Mouse (Mus musculus) CH12F3 (cell line): ENCODE data around the gene Il1f9.
"Not testable (repeated sequence)": the region's sequence is repeated elsewhere in the genome, so short reads cannot be mapped to it uniquely, and the experiment has no call there.

Experiments
- in situ Hi-C: fragments of 300-500 bp; cut with MboI; formaldehyde crosslinking; loops from 2 replicates; pipeline ENCODE4 v1.14.3; 2020; ENCODE audit warnings: low sequenced_read_pairs

Il1f9 gene

DNA sequence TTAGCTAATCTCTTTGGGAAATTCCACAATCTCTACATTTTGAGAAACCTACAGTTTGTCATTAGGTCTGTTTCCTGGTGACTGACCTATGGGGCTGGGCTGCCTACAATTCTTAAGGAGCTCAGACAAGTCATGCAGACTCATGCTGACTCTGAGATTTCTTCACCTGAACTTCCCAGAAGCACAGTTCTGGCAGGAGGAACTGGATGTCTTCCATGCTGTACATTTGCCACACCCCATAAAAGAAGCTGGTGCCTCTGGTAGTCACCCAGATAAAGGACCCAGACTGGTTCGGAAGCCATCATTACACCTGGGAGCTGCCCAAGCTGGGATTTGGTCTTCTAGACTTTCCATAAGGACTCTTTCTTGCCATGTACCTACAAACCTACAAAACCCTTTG, at the start of gene Il1f9:
Il1f9 (plus strand) TSS at position 301 of the 400 bp plus-strand sequence.
- in situ Hi-C loops = no loop called here

DNA sequence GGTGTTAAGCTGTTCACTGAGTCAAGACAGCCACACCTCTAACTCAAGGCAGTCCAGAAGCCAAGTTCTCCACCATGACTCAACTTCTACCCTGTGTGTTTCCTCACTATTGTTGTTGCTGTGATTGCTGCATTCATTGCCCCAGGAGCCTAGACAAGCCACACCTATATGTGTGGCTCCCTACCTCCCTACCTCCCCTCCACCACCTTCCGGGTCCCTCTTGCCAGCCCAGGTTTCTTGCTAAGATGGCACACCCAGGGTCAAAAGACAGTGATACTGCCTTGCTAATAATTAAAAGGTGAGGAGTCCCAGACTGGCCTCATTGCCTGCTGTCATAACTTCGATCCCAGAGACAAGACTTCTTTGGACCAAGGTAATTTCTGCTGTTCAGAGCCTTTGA, 33.4 kb upstream of the Il1f9 start, which contains the start of gene Il1f8:
Il1f8 (plus strand) TSS at position 301 of the 400 bp plus-strand sequence.
- in situ Hi-C loops = no loop called here

DNA sequence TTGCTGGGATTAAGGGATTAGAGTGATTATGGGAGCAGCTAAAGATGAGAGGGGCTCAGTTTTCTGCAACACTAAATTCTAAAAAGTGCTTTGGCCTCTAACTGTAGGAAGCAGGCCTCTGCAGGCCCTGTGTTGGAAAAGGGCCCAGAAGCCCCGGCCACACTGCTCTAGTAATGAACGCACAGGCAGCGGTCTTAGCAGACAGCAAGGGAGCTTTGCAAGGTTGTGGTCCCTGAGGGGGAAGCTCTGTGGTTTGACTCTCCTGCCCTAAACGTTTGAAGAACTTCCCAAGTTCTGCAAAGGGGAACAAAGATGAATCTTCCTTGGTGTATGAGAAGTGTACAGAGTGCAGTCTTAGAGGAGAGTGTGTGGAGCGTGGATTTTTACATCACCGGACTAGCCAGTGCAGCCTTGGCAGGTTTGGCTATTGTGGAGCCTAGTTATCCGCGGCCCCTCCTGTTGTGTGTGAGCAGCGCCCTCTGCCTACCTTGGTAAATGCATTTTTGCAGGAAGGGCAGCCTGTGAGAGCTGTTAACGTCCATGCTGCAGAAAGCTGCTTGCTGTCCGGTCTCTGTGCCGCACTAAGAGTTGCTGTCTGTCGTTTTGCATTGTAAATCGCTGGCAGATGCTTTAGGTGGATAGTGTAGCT, 4.5 kb upstream of the Il1f9 start:
- in situ Hi-C loops = not testable (repeated sequence)

DNA sequence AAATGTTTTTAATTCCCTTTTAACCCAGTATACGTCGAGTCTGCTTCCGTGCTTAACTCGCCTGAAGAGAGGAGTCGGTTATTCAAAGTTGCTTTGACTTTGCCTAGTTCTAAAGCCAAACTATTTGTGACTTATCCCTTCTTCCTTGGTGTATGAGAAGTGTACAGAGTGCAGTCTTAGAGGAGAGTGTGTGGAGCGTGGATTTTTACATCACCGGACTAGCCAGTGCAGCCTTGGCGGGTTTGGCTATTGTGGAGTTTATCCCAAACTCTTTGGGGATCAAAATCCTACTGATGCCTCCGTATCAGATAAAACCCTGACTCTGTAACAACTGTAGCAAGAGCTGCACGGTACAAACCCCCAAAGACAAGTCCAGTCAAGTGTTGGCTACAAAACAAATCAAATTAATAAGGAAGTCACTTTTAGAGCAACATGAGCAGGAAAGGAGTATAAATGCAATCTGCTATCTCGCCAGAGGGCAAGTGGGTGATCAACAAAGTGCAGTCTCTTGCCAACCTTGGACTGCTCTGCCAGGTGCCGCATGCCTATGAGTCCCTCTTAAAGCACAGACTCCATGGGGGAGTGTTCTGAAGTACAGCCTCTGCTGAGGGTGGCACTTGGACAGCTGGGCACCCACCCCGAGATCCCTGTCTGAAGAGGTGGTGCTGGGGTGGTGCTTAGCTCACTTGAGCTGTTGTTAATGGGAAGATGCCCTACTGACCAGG, 3.7 kb upstream of the Il1f9 start:
- in situ Hi-C loops = not testable (repeated sequence)

DNA sequence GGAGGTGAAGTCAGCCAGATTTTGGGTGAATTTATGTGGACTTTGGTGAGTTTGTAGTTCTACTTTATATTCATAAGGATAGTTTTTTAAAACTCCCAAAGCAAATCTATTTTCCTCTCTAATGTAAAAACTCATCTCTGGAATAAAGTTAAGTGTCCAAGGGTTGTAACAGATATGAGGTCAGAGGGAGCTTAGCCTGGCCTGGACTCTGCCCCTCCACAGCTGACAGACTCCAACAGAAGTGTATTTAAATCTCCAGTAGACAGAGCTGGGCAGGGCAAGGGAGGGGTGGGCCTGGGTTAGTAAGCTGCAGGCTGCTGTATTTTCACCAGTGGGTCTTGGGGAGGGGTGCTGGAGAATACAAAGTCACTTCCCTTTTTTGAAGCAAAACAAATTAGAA, 2.2 kb upstream of the Il1f9 start:
- in situ Hi-C loops = not testable (repeated sequence)

DNA sequence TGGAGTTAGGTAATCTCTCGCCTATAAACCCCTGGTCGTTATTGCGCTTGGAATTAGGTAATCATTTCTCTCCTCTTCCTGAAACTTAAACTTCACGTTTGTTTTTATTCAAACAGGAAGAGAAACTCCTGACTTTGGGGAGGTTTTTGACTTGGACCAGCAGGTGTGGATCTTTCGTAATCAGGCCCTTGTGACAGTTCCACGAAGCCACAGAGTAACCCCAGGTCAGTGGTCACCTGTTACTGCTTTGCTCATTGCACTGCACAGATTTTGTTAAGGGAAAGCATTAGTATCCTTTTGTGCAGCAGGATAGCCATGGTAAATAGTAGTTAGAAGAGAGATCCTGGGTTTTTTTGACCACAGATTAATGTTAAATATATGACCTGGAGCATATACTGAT, 1.3 kb downstream of the Il1f9 start:
- in situ Hi-C loops = no loop called here

DNA sequence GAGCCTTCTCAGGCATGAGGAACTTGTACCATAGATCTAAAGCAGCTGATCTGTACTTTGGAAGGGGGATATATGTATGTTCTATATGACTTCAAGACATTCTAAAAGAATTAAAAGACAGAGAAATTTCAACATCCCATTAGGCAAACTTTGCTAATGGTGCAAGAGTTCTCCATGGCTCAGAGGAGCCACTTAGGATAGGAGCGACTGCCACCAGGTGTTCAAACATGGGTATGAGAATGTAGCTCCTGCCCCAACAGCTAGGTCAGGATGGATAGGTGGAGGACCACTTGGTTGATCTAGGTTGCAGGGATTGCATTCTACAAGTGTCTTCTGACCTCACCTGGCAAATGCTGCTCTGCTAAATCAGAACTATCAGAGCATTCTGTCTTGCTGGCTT, 1.9 kb downstream of the Il1f9 start:
- in situ Hi-C loops = no loop called here

DNA sequence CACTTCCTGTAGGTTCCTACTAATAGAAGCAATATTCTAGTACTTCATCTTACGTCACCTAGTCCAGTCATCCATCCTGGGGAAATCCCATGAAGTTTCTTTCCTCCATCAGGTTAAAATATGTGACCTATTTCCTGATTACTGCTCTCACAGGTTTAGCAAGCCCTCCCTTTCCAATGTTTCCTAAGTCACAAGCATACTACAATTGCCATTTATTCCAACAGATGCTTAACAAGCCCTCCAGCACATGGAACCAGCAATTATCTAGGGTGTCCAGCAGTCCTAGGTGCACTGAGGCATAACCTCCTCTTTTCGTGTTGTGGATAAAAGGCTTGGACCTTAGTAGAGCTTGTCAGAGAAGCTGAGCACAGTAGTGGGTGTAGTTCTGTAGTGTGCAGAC, 28.8 kb downstream of the Il1f9 start, which contains the start of gene Il1f6:
Il1f6 (plus strand) TSS at position 301 of the 400 bp plus-strand sequence.
- in situ Hi-C loops = no loop called here

DNA sequence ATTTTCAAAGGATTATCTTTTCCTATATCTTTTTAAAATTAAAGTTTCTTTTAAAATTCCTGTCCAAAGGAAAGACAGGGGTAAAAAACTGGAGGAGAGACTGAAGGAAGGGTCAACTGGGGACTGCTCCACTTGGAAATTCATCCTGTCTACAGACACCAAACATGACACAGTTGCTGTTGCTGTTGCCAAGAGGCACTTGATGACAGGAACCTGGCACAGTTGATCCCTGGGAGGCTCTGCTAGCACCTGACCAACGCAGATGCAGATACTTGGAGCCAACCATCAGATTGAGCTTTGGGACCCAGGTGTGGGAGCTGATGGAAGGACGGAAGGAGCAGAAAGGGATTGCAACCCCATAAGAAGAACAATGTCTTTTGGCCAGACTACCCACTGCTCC, 40.9 kb downstream of the Il1f9 start:
- in situ Hi-C loops = no loop called here
